Mouse (Mus musculus): ENCODE measurements around the gene Stk11ip.

Stk11ip gene

DNA sequence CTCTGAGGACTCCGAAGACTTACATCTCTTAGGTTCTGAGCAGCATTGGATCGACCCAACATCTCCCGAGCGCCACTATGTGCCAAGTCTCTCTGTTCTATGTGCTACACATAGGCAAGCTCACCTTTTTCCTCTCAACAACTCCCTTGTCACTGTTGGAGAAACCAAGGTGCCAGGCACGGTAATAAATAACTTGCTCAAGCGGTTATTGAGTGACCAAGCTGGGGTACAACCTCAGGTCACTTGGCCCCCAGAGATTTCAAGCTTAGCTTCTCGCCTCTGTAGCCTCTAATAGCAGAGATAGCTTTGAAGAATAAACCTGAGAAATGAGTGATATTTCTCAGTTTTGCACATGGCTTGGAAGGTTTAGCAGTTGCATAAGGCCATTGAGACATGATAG, 20.2 kb downstream of the Stk11ip start:
- no peak for ATAC-seq (ENCODE audit: low TSS enrichment)

DNA sequence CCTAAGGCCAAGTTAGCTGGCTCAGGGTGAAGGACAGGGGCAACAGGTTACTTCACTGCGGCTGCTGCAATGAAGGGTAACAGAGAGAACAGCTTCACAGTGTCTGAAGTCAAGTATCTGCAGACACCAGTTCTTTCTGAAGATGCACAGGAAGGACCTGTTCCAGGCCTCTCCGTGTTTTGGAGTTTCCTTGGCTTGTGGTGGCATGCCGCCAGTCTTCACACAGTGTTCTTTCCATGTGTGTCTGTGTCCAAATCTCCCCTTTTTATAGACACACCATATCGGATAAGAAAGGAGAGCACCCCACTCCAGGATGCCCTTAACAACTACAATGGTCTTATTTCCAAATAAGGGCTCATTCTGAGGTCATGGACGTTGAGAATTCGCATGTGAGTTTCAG, 23.0 kb downstream of the Stk11ip start:
- no peak for ATAC-seq (ENCODE audit: low TSS enrichment)

DNA sequence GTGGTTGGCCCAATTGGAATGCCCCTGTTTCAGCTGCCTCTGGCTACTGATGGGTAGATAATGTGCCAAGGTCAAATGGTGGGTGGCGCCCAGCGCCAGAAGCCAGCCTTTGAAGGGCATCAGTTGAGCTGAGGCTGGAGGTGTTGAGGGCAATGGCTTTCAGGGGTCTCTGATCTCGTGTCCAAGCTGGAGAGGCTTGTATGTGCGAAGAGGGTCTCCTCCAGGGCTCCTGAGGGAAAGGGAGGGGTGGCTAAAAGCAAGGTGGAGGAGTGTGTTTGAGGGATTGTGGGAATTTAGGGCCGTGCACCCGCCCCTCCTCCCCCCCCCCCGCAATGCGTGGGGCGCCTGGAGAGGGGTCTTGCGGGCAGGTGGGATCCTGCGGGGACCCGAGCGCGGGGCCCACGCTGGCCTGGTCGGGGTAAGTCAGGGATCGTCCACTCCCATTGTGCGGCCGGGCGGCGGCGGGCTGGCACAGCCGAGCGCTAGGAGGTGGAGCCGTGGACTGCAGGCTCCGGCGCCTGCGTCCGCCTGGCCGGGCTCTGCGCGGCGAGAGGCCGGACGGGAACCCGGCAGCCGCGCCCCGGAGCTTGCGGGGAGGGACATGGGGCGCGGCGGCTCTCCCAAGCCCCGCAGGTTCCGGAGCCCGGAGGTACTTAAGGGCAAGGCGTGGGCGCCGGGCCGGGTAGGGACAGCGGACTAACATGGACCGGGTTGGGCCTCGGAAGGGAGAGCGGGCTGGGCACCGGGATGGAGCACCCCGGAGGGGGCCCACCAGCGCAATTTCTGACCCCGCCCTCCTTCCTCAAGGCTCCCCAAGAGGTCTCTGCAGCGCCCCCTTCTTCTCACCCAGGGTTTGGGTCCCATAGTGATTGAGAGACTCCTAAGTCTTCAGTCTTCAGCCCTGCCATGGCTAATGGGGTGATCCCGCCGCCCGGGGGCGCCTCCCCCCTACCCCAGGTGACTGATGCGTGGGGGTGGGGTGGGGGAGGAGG, 24.9 kb downstream of the Stk11ip start, which contains the start of gene Slc4a3:
Slc4a3 (plus strand) TSS at position 302 of the 992 bp plus-strand sequence.
- peak; percentile 79 for ATAC-seq (ENCODE audit: low TSS enrichment)

DNA sequence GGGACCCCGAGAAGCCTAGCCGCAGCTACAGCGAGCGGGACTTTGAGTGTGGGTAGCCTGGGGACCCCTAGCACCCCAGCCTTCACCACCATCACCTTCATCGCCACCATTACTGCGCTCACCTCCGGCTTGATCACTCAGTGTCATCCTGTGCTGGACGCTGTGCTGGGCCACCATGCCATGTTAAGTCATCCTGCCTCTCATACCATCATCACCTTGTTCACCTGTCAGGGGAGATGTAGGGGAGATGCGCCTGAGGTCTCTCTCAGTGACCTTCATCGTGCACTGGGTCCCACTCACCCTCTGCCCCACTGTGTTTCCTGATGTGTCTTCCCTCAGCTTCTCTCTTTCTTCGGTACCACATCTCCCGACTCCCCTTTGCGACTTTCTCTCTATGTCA, 26.0 kb downstream of the Stk11ip start:
- no peak for ATAC-seq (ENCODE audit: low TSS enrichment)

DNA sequence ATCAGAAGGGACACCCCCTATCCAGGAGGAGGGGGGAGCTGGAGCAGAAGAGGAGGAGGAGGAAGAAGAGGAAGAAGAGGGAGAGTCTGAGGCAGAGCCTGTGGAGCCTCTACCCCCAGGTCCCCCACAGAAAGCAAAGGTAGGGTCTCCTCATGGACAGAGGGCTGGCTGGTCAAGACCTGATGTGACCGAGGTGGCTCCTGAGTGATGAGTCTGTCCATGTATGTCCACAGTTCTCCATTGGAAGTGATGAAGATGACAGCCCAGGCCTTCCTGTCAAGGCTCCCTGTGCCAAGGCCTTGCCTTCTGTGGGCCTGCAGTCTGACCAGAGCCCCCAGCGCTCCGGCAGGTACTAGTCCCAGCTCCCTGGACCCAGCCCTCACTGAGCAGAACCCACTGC, 26.8 kb downstream of the Stk11ip start:
- no peak for ATAC-seq (ENCODE audit: low TSS enrichment)

DNA sequence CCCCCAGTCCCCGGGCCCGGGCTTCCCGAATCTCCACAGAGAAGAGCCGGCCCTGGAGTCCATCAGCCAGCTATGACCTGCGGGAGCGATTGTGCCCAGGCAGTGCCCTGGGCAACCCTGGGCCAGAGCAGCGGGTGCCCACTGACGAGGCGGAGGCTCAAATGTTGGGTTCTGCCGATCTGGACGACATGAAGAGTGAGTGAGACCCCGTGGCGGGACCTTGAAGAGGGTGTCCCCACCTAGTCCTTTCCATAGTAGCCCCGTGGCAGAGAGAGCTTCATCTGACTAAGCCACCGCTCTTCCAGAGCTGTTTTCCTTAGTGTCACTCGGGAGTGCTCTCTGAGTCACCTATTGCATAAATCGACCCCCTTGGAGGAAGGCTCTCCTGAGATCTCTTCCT, 27.5 kb downstream of the Stk11ip start:
- no peak for ATAC-seq (ENCODE audit: low TSS enrichment)

DNA sequence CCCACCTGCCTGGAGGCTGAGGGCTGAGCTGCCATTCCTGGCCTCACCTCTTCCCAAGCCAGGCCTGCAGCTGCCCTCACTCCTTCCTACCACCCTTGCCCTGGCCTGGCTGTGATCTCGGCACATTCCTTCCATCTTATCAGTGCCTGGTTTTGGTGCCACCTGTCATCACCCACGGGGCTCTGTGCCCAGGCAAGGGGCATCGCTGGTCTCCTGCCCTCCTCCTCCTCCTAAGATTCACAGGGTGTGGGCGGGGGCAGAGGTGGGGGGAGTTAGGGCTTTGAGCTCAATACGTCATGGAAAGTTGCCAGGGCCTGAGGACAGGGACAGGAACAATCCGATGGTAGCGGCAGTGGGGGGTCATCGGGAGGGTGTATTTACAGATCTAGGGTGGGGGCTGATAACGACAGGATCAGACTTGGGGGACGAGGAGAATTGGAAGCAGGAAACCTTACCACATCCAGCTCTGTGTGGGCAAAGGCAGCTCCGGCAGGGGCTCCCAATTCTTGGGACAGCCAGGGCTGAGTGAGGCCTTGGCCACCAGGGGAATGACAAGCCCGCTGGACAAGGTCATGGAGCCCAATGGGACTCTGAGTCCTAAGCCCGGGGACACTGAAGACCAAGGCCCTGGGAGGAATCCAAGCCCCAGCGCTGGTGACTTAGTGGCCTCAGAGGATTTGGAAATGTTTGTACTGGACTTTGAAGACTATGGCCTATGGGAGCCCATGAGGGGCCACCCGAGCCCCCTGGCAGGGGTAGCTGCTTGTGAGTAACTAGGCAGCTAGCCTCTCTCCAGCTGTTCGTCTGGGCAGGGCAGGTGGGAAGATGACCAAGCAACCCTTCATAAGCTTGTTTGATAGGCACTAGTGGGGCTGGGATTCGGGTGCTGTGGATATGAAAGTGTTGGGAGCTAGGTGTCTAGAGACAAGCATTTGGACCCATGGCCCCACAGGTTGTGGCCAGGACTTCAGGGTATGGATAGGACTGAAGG, 28.3 kb downstream of the Stk11ip start:
- no peak for ATAC-seq (ENCODE audit: low TSS enrichment)

DNA sequence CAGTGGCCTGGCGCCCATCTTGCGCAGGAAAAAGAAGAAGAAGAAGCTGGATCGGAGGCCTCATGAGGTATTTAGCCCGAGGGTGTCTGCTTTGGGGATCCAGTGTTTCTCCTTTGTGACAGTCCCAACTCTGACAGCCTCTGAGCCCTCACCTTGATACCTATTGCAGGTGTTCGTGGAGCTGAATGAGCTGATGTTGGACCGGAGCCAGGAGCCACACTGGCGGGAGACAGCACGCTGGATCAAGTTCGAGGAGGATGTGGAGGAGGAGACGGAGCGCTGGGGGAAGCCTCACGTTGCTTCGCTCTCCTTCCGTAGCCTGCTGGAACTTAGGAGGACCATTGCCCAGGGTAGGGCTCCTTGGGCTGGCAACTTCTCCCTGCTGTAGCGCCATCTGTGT, 29.3 kb downstream of the Stk11ip start:
- no peak for ATAC-seq (ENCODE audit: low TSS enrichment)

DNA sequence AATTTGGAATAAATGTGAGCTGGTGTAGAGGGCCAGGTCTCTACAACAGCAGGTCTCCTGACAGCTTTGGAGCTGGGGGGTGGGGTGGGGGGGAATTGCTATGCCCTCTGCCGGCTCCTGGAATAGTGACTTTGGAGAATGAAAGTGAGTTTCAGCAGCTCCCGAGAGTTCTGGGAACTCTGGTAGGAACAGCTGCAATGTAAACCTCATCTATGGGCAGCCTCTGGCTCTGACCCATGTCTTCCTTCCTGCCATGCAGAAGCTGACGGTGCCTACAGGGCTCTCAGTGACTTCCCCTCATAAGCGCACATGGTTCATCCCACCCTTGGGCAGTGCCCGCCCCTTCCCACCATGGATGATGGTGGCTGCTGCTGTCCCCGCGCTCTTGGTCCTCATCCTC, 34.4 kb downstream of the Stk11ip start:
- ATAC-seq (ENCODE audit: low TSS enrichment): no peak

DNA sequence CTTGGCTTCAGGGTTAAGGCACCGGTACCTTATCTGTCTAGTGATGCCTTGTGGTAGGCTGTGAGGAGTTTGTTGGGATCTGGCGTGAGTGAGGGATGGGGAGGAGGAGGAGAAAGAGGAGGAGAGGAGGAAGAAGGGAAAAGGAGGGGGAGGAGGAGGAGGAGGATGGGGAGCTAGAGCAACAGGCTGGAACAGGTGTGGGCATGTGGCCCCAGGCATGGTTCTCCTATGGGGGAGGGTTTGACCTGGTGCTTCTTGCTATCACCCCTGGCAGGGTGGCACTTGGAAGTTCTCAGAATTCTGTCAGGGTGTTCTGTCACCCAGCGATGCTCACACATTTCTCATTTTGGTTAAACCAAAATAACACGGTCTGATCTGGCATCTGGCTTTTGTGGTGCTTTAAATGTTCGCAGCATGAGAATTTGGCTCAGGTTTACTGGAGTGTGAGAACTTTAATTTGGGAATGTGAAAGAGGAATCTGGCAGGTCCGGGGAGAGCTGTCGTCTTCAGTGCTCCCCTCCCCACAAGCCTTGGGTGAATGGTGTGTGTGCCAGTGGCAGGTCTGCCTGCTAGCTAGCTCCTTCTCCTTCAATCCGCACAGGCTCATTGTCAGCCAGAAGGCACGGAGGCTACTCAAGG, 34.9 kb downstream of the Stk11ip start:
- peak; percentile 36 for ATAC-seq (ENCODE audit: low TSS enrichment)

DNA sequence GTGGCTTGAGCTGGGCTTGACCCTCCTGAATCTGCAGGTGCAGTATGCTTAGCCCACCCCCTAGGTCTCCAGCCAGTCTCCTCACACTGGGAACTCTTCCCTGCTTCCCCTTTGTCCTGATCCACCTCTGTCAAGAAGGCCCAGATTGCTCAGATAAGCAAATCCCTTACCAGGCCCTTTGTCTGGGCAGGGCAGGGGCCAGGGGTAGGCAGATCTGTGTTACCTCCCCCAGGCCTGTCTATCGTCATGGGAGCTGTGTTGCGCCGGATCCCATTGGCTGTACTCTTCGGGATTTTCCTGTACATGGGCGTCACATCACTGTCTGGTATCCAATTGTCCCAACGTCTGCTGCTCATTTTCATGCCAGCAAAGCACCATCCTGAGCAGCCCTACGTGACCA, 35.7 kb downstream of the Stk11ip start:
- no peak for ATAC-seq (ENCODE audit: low TSS enrichment)

DNA sequence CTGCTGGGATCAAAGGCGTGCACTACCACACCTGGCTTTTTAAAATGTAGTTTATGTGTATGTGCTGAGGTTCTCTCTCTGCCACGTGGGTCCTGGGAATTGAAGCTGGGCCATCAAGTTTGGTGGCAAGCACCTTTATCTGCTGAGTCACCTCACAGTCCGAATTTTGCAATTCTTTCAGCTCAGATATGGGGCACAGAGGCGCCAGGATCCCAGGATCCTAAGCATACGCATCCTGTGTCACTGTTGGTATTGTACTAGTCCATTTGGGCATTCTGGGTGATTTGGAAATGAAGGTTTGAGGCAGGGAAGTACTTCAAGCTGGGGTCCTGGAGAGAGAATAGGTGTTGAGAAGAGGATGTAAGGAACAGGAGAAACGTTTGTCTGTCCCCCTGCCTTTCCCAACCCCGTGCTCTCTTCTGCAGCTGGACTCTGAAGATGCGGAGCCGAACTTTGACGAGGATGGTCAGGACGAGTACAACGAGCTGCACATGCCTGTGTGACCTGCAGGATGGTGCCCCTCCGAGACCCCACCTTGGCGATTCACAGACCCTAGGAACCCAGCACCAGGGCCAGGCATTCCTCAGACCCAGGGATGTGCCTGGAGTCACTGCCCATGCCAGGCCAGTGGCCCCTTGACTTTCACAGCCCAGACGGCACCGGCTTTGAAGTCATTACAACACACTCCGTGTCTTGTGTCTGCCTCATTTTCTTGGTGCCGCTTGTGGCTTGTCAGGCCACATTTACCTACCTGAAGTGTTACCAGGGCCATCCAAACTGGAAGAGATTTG, 37.3 kb downstream of the Stk11ip start:
- ATAC-seq (ENCODE audit: low TSS enrichment): no peak

DNA sequence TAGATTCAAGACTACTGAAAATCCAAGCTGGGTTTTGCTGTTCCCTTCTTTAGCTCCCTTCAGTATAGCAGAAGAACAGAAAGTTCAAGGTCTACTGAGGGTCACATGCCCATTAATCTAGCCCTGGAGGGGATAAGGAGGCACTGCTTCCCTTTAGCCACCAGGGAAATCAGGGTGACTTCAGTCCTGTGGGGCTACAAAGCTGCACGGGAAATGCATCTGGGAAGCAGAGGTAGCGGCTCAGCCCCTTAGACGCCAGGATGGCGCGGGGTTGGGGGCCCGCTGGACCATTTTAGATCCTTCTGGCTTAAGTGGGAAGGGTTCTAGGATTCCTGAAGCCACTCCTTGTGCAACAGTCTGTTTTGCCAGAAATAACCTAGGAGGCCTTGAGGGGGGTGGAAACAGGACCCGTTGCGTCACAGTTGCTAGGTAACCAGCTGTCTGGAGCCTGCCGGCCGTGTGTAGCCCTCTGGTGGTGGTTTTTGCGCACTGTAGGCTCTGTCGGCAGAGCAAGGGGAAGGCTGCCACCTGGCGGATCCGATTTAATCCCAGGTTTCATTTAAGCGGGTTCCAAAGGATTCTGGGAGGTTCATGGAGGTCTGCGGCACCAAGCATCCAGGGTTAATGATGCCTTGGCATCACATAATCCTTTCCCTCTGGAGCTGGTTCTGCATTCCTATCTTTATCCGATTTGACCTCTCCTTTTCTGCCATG, 38.0 kb downstream of the Stk11ip start:
- ATAC-seq (ENCODE audit: low TSS enrichment): peak; percentile 79

DNA sequence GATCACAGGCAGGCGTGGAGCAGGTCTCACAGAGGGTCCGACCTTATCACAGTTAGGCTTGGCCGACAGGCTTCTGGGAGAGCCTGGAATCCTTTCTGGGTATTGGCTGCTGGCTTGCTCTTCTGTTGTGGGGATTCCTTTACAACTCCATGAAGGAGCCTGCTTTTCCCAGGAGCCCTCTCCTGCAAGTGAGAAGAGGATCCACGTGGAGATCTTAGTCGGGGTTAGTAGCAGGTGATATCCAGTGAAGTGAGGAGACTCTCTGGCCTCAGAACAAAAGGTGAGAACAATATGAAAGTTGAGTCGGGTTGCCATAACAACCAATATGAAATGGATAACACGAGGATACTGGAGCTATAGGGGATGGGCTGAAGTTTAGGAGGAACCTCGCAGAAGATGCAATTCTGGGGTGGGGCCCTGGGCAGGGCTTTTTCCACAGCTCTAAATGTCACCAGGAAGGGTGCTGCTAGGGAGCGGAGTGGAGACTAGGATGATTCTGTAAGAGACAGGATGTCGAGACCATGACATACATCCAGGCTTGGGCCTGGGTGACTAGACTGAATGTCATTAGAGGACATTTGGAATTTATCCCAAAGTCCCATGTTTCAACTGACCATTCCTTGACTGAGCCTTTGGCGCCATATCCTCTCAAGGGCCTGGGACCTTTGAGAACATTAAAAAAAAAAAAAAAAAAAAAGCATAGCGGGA, 39.0 kb downstream of the Stk11ip start:
- ATAC-seq (ENCODE audit: low TSS enrichment): no peak

DNA sequence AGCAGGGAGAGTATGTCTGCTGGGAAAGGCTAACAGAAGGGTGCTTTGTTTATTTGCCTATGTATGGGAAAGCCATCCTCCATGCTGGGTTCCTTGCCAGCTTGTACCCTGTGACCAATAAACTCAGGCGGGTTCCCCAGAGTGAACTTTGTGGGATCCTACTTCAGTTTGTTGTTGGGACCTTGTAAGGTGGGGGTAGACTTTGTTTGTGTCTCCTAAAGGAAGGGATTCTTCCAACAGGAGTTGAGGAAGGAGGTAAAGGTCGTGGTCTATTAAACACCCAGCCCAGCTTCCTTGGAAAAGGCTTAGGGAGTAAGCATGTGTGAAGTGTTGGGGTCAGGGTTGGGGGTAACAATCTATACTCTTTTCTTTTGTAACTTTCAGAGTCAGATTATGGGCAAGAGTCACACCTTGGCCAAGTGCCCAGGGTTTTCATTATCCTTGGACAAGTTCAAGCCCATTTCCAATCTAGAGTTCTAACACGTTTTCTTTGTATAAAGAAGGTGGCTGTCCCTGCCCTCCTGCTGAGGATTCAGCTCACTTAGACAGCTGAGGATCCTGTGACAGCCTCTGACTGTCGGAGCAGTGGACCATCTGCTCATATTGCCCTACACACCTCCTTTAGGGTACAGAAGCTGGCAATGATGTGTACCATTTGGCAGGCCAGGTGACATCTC, 40.0 kb downstream of the Stk11ip start:
- no peak for ATAC-seq (ENCODE audit: low TSS enrichment)

DNA sequence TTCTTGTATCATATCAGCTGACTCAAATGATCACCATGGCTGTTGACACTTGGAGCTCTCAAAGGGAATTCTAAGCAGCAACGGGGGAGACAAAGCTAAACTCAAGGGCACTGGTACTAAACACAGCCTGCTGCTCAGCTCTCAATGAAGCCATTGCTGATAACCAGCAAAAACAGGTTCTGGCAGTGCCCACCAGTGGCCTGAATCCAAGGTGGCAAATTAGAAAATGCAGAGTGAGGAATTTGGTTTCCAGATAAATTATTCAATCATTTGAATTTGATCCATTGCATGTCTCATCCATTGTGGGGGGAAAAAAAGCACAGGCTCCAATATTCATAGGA, 40.5 kb downstream of the Stk11ip start:
- no peak for ATAC-seq (ENCODE audit: low TSS enrichment)

DNA sequence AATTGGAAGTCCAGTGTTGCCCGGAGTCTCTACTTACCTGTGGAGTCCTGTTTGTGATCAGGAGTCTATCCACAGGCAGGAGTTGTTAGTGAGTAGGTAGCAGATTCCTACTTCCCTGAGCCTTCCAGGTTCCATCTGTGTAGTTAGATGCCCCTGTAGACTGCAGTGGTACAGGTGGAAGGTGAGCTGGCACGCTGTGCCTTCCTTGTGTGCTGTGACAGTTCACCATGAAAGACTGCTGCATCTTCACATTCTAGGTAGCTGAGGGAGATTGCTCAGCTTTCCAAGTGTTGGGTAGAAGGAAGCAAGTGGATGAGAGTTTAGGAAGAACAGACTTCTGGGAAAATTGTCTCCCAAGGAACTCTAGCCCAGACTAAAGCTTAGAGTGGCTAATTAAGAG, 42.8 kb downstream of the Stk11ip start:
- ATAC-seq (ENCODE audit: low TSS enrichment): no peak

DNA sequence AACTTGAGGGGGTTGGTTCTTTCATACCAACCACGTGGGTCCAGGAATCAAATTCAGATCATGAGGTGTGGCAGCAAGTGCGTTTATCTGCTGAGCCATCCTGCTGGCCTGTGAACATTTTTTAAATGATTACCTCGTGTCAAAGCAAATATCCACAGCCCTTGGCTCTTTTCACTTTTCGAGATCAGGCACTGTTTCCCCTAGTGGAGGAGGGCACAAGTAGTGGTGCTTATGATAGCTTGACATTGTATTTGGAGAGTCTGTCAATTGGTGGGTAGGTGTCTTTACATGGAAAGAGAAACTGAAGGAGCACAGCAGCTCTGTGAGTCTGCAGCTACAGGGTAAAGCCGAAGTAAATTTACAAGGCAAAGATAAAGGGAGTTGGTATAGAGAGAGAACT, 43.6 kb downstream of the Stk11ip start:
- no peak for ATAC-seq (ENCODE audit: low TSS enrichment)

DNA sequence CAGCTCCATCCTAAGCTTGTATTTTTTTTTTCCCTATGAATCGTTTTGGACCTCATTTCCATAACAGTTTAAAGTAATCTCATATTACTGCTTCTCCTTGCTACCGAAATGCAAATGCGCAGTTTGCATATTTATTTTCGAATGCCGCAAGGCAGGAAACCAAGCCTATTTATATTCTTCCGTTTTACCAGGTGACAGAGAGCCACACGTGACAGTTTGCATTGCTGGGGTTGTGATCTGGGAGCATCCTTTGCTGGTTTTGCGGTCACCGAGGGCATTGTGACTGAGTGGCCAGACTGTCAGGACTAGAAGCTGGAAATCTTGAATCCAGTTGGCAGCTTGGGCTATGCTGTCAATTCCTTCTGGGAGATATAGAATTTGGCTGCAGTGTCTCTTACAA, 44.3 kb downstream of the Stk11ip start:
- ATAC-seq (ENCODE audit: low TSS enrichment): peak; percentile 21; the same call in 1 of the 2 replicates

Measured in frontal cortex, adult (tissue).